Mouse (Mus musculus) heart, embryonic 16.5 days (tissue): ENCODE measurements around the gene Trim47. TPM values are rescaled to one million over a fixed set of nuclear protein-coding genes. Genes with fewer than 3 reads are reported as not detected.
A peak's percentile ranks its signal among the peaks of the same experiment; 100 is the strongest.

ENCODE experiments used
- ATAC-seq: fragments of 200-750 bp; cut with Nextera tagmentation; replicated peaks from 2 replicates; pipeline ENCODE4 v1.8.0; 2017; ENCODE audit warnings: moderate number of reproducible peaks; ENCODE audit not compliant: insufficient read depth, low FRiP score; ENCODE audit errors: extremely low read depth
- H3K27ac ChIP-seq: fragments of 300-500 bp; sonication (generic); 2 replicates; pipeline ENCODE4 v1.5.1; 2014; ENCODE audit warnings: mild to moderate bottlenecking, low read length, control low read depth, moderate library complexity
- H3K27me3 ChIP-seq: fragments of 300-500 bp; sonication (generic); 2 replicates; pipeline ENCODE4 v1.6.1; 2014; ENCODE audit warnings: low read length, mixed read lengths; ENCODE audit not compliant: control insufficient read depth, insufficient read depth
- H3K36me3 ChIP-seq: fragments of 300-500 bp; sonication (generic); 2 replicates; pipeline ENCODE4 v1.6.1; 2014; ENCODE audit not compliant: control insufficient read depth, insufficient read depth
- H3K4me1 ChIP-seq: fragments of 300-500 bp; sonication (generic); 2 replicates; pipeline ENCODE4 v1.6.1; 2014; ENCODE audit warnings: low read length, mixed read lengths; ENCODE audit not compliant: control insufficient read depth, insufficient read depth
- H3K4me2 ChIP-seq: fragments of 300-500 bp; sonication (generic); 2 replicates; pipeline ENCODE4 v1.6.1; 2014; ENCODE audit warnings: low read depth, mild to moderate bottlenecking, control low read depth, low read length
- H3K4me3 ChIP-seq: fragments of 300-500 bp; sonication (generic); 2 replicates; pipeline ENCODE4 v1.5.1; 2014; ENCODE audit warnings: mild to moderate bottlenecking, control low read depth, low read length
- H3K9ac ChIP-seq: fragments of 300-500 bp; sonication (generic); 2 replicates; pipeline ENCODE4 v1.6.1; 2014; ENCODE audit warnings: low read length, control low read depth
- H3K9me3 ChIP-seq: fragments of 300-500 bp; sonication (generic); replicated peaks from 2 replicates; pipeline ENCODE4 v1.6.1; 2016; ENCODE audit warnings: low read length; ENCODE audit not compliant: control insufficient read depth
- WGBS: fragments of 180-500 bp; shearing (Covaris S2); extraction: QIAGEN DNeasy Blood & Tissue Kit; methylation state at CpG from one replicate; pipeline ENCODE4 v1.1.7; 2014; 5-methylcytosine and 5-hydroxymethylcytosine counted together
- polyA plus RNA-seq: library from polyadenylated mRNA; unstranded; fragments of >200 nt; fragmentation: Nextera tagmentation; extraction: Ambion mirVana; gene quantifications from 2 replicates; pipeline ENCODE4 v1.2.1, GENCODE M21; 2015

Trim47 gene
- polyA plus RNA-seq, 1 experiment from 2014 or later, result 79.8 TPM

DNA sequence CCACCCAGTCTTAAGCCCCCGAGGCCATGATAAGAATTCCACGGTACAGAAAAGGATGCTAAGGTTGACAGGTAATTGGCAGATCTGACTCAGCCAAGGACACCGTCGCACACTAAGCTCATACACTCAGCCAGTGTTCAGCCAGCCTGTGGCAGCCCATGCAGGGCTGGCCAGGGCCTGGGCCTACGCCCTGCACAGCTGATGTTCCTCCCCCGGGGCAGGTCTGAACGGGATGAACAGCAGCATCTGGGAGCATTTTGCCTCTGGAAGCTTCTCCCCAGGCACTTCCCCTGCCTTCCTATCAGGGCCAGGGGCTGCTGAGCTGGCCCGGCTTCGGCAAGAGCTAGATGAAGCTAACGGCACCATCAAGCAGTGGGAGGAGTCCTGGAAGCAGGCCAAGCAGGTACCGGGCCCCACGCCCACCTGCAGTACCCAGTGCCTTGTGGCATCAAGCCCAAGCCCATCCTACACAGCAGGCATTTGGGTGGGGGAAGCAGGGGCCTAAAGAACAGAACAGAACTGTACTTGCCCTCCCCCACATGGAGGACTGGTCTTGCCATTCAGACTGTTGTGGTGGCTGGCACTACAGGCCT lies 68.9 kb downstream of the Trim47 start:
- Histone ChIP-seq H3K9ac (no peak overlapping the region), H3K27ac (0 out of 2 replicates have a peak overlapping the region, but pooled peaks have one; percentile 27), H3K4me2 (no peak overlapping the region), H3K36me3 (peaks cover 58% of the 10 kb centered on the region), H3K4me3 (no peak overlapping the region), H3K27me3 (no peaks in the 10 kb centered on the region), H3K9me3 (no peaks in the 10 kb centered on the region), H3K4me1 (peaks cover 11% of the 10 kb centered on the region)
- 62% methylated on average over 12 of the region's 12 CpGs for WGBS
- no peak for ATAC-seq

GRCm38 (mm10) chr11:116057237-116057881 lies 69.7 kb downstream of the Trim47 start:
- Histone ChIP-seq H3K36me3 (peaks cover 65% of the 10 kb centered on the region), H3K9ac (no peak overlapping the region), H3K4me3 (no peak overlapping the region), H3K27ac (peak overlapping the region; percentile 27; the same call in 1 of the 2 replicates), H3K9me3 (no peaks in the 10 kb centered on the region), H3K4me1 (peaks cover 11% of the 10 kb centered on the region), H3K27me3 (no peaks in the 10 kb centered on the region), H3K4me2 (no peak overlapping the region)
- WGBS, result 47% methylated on average over 4 of the region's 4 CpGs
- ATAC-seq, result no peak; the same call in 1 of the 2 replicates

- no peak overlapping the region for H3K9ac ChIP-seq
- peaks cover 11% of the 10 kb centered on the region for H3K4me1 ChIP-seq
- no peak for ATAC-seq
- peaks cover 64% of the 10 kb centered on the region for H3K36me3 ChIP-seq
- no peak overlapping the region for H3K4me3 ChIP-seq
- H3K27me3 ChIP-seq, result no peaks in the 10 kb centered on the region
- 84% methylated on average over 11 of the region's 11 CpGs for WGBS
- no peaks in the 10 kb centered on the region for H3K9me3 ChIP-seq
- H3K4me2 ChIP-seq, result no peak overlapping the region
- no peak overlapping the region for H3K27ac ChIP-seq
These were observed 71.1 kb downstream of the Trim47 start for GRCm38 (mm10) chr11:116055873-116056272.

Other genes starting within 250 kb of the Trim47 start
- gene Smim5, start 227.2 kb downstream of the Trim47 start, polyA plus RNA-seq, result 68.4 and 82.9 TPM in 2 replicates
- gene Smim6, start 215.2 kb downstream of the Trim47 start, polyA plus RNA-seq, result 3.7 and 5.7 TPM in 2 replicates
- gene Sap30bp, start 193.9 kb downstream of the Trim47 start, polyA plus RNA-seq, result 20.2 and 23.5 TPM in 2 replicates
- gene Recql5, start 193.7 kb downstream of the Trim47 start, polyA plus RNA-seq, result 13.2 and 13.6 TPM in 2 replicates
- 2.7 and 4.4 TPM in 2 replicates for gene Itgb4, start 152.5 kb downstream of the Trim47 start, polyA plus RNA-seq
- gene Galk1, start 114.5 kb downstream of the Trim47 start, polyA plus RNA-seq, result 142 and 153 TPM in 2 replicates
- gene H3f3b, start 99.2 kb downstream of the Trim47 start, polyA plus RNA-seq, result 661 and 709 TPM in 2 replicates
- gene Unk, start 96.9 kb downstream of the Trim47 start, polyA plus RNA-seq, result 22.7 and 23.2 TPM in 2 replicates
- gene Unc13d, start 49.2 kb downstream of the Trim47 start, polyA plus RNA-seq, result 3.2 and 5.9 TPM in 2 replicates
- 143 and 153 TPM in 2 replicates for gene Wbp2, start 40.2 kb downstream of the Trim47 start, polyA plus RNA-seq
- gene Trim65, start 3.9 kb upstream of the Trim47 start, polyA plus RNA-seq, result 5.3 and 6.5 TPM in 2 replicates
- 102 and 106 TPM in 2 replicates for gene Mrpl38, start 11.7 kb upstream of the Trim47 start, polyA plus RNA-seq
- gene Fbf1, start 41.0 kb upstream of the Trim47 start, polyA plus RNA-seq, result 20.8 and 23.7 TPM in 2 replicates
- gene Ten1, start 71.6 kb upstream of the Trim47 start, polyA plus RNA-seq, result 76.0 and 84.5 TPM in 2 replicates
- 38.6 and 40.5 TPM in 2 replicates for gene Acox1, start 71.8 kb upstream of the Trim47 start, polyA plus RNA-seq
- 1.2 TPM in 2 replicates for gene Evpl, start 110.9 kb upstream of the Trim47 start, polyA plus RNA-seq
- 65.9 and 72.3 TPM in 2 replicates for gene Srp68, start 147.0 kb upstream of the Trim47 start, polyA plus RNA-seq
- gene Galr2, start 153.7 kb upstream of the Trim47 start, polyA plus RNA-seq, result 0.11 and 0.20 TPM in 2 replicates
- gene Exoc7, start 180.0 kb upstream of the Trim47 start, polyA plus RNA-seq, result 50.2 and 54.6 TPM in 2 replicates
- 2.0 and 4.3 TPM in 2 replicates for gene Foxj1, start 208.2 kb upstream of the Trim47 start, polyA plus RNA-seq